Mouse (Mus musculus) monocyte, adult 59 days (primary cell): ENCODE data around the gene Slc26a5. TPM values are rescaled to one million over a fixed set of nuclear protein-coding genes. Genes with fewer than 3 reads are reported as not detected.

Source experiments
- total RNA-seq, 2 experiments: library from RNA; stranded (reverse); gene quantifications; one replicate each; pipeline ENCODE4 v1.2.4; 2023

Gene Slc26a5
- not detected for total RNA-seq

DNA sequence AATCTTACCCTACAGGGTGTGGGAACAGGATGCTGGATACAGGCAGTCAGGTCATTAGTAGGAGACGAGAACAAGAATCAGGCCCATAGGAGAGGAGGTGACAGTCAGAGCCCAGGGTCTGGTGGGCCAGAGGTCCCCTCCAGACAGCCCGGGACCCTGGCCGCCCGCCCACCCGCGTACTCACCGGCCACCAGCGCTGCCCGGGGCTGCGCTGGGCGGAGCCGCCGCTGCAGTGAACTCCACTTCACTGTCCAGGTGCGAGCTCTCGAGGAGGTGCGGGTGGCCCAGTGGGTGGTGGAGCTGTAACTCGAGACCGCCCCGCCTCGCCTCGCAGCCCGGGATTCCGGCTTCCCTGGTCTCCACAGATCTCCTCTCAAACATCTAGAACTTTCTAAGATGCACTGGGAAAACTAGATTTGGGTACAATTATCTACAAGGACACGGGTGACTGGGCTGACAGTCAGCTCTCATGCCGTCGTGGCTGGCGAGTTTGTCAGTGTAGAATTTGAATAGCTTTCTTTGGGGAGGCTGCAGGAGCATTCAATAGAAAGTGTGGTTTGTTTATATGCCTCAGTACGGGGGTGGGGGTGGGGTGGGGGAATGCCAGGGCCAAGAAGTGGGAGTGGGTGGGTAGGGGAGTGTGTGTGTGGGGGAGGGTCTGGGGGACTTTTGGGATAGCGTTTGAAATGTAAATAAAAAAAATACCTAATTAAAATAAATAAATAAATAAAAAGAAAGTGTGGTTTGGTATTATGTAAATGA, at the start of gene Slc26a5:
Slc26a5 (minus strand) TSS at position 259 of the 762 bp plus-strand sequence.

DNA sequence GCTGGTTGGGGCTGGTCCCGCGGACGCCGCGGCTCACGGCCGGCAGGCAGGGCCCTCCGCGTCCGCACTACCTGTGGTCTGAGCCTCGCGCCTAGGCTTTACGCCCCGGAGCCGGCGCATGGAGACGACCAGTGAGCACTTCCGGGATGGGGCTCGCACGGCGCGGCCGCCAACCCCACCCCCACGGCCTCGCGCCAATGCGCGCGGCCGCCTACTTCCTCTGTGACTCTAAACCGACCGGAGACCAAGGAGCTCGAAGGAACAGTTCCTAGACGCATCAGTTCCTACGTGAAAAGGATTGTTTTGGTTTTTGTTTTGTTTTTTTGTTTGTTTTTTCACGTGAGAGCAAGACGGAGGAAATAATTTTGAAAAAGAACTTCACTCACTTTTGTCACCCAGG, 80.4 kb downstream of the Slc26a5 start, which contains the start of the genes Dnajc2 and Psmc2:
Dnajc2 (minus strand) TSS at position 199 of the 400 bp plus-strand sequence.
Psmc2 (plus strand) TSS at position 231 of the 400 bp plus-strand sequence.

Other genes with a start within 250 kb of the Slc26a5 start
- not detected for gene Fbxl13, start 220.0 kb downstream of the Slc26a5 start, total RNA-seq
- 10 to 100 TPM; 19.8 to 20.9 TPM for gene Armc10, start 219.8 kb downstream of the Slc26a5 start, total RNA-seq
- 1 to 10 TPM in 1 of 2 experiments, under 1 TPM in 1; 0.76 to 1.4 TPM for gene Napepld, start 164.2 kb downstream of the Slc26a5 start, total RNA-seq
- gene Pmpcb, start 128.5 kb downstream of the Slc26a5 start, total RNA-seq: 10 to 100 TPM; 59.1 to 59.2 TPM
- gene Dnajc2, start 80.4 kb downstream of the Slc26a5 start, total RNA-seq: 10 to 100 TPM; 30.3 to 35.6 TPM
- gene Psmc2, start 80.3 kb downstream of the Slc26a5 start, total RNA-seq: 10 to 100 TPM; 57.3 to 61.5 TPM